Mouse (Mus musculus): ENCODE data around the gene Bmp2.

Bmp2 gene

GRCm38 (mm10) chr2:133565995-133566710 lies 14.2 kb downstream of the Bmp2 start:
- DNase-seq (ENCODE audit: inconsistent ontology term), result no peak

GRCm38 (mm10) chr2:133591562-133592255 lies 39.8 kb downstream of the Bmp2 start:
- no peak for DNase-seq (ENCODE audit: inconsistent ontology term)

All from Muller cell, postnatal 12 days (primary cell).